Mouse (Mus musculus): ENCODE measurements at regions not wholly inside any gene's neighbourhood (a gene's known extent, or its start where the extent isn't known, plus 50 kb on each side); places are given as distances from the start of the nearest gene placed in this dataset.

- H3K4me3 ChIP-seq, result no peak overlapping the region
- H3K27me3 ChIP-seq (replicated peaks), result no peaks in the 10 kb centered on the region
- no peak overlapping the region for H3K4me2 ChIP-seq
- no peak overlapping the region for H3K27ac ChIP-seq
- H3K9ac ChIP-seq, result no peak overlapping the region
- WGBS, result 69% methylated on average over 3 of the region's 3 CpGs
- no peak for ATAC-seq (replicated peaks)
- H3K36me3 ChIP-seq (replicated peaks), result no peaks in the 10 kb centered on the region
- no peaks in the 10 kb centered on the region for H3K9me3 ChIP-seq
- H3K4me1 ChIP-seq, result no peaks in the 10 kb centered on the region
Observed at GRCm38 (mm10) chr12:95522052-95522451, 170.0 kb upstream of the Flrt2 start.

GRCm38 (mm10) chr12:95533888-95534639, 158.0 kb upstream of the Flrt2 start:
- Histone ChIP-seq H3K4me2 (no peak overlapping the region), H3K36me3 (replicated peaks) (no peaks in the 10 kb centered on the region), H3K4me1 (no peaks in the 10 kb centered on the region), H3K9me3 (no peaks in the 10 kb centered on the region), H3K27me3 (replicated peaks) (no peaks in the 10 kb centered on the region), H3K27ac (no peak overlapping the region), H3K9ac (no peak overlapping the region), H3K4me3 (no peak overlapping the region)
- ATAC-seq (replicated peaks), result no peak
- WGBS, result 65% methylated on average over 8 of the region's 8 CpGs

GRCm38 (mm10) chr12:95547301-95547700, 144.7 kb upstream of the Flrt2 start:
- no peak for ATAC-seq (replicated peaks)
- Histone ChIP-seq H3K36me3 (replicated peaks) (no peaks in the 10 kb centered on the region), H3K4me2 (no peak overlapping the region), H3K9me3 (no peaks in the 10 kb centered on the region), H3K4me3 (no peak overlapping the region), H3K27ac (no peak overlapping the region), H3K4me1 (no peaks in the 10 kb centered on the region), H3K27me3 (replicated peaks) (no peaks in the 10 kb centered on the region), H3K9ac (no peak overlapping the region)
- 42% methylated on average over 6 of the region's 6 CpGs for WGBS

GRCm38 (mm10) chr12:95553129-95553528, 138.9 kb upstream of the Flrt2 start:
- 97% methylated on average over 3 of the region's 3 CpGs for WGBS
- Histone ChIP-seq H3K9ac (no peak overlapping the region), H3K9me3 (no peaks in the 10 kb centered on the region), H3K4me1 (no peaks in the 10 kb centered on the region), H3K27ac (no peak overlapping the region), H3K4me2 (no peak overlapping the region), H3K36me3 (replicated peaks) (no peaks in the 10 kb centered on the region), H3K4me3 (no peak overlapping the region), H3K27me3 (replicated peaks) (no peaks in the 10 kb centered on the region)
- no peak for ATAC-seq (replicated peaks)

GRCm38 (mm10) chr12:95558706-95559406, 133.2 kb upstream of the Flrt2 start:
- no peak overlapping the region for H3K4me2 ChIP-seq
- H3K9me3 ChIP-seq, result no peaks in the 10 kb centered on the region
- no peaks in the 10 kb centered on the region for H3K27me3 ChIP-seq (replicated peaks)
- no peaks in the 10 kb centered on the region for H3K36me3 ChIP-seq (replicated peaks)
- peak overlapping the region; percentile 16; the same call in 1 of the 2 replicates for H3K27ac ChIP-seq
- no peak overlapping the region for H3K4me3 ChIP-seq
- 28% methylated on average over 6 of the region's 6 CpGs for WGBS
- H3K9ac ChIP-seq, result no peak overlapping the region
- H3K4me1 ChIP-seq, result 0 out of 2 replicates have a peak, but pooled peaks cover 7% of the 10 kb centered on the region
- peak; percentile 90 for ATAC-seq (replicated peaks)

GRCm38 (mm10) chr12:95563431-95563830, 128.6 kb upstream of the Flrt2 start:
- H3K4me1 ChIP-seq, result 0 out of 2 replicates have a peak, but pooled peaks cover 7% of the 10 kb centered on the region
- H3K27me3 ChIP-seq (replicated peaks), result no peaks in the 10 kb centered on the region
- no peak overlapping the region for H3K9ac ChIP-seq
- H3K36me3 ChIP-seq (replicated peaks), result no peaks in the 10 kb centered on the region
- WGBS, result 31% methylated on average over 4 of the region's 4 CpGs
- no peak overlapping the region for H3K4me2 ChIP-seq
- no peak overlapping the region for H3K4me3 ChIP-seq
- no peak overlapping the region for H3K27ac ChIP-seq
- peaks cover 2% of the 10 kb centered on the region; the same call in 1 of the 2 replicates for H3K9me3 ChIP-seq
- ATAC-seq (replicated peaks), result 0 out of 2 replicates have a peak, but pooled peaks have one; percentile 33

GRCm38 (mm10) chr12:95576772-95577171, 115.3 kb upstream of the Flrt2 start:
- H3K36me3 ChIP-seq (replicated peaks), result no peaks in the 10 kb centered on the region
- no peaks in the 10 kb centered on the region for H3K27me3 ChIP-seq (replicated peaks)
- H3K9ac ChIP-seq, result no peak overlapping the region
- ATAC-seq (replicated peaks), result no peak
- no peaks in the 10 kb centered on the region for H3K4me1 ChIP-seq
- WGBS, result 91% methylated on average over 3 of the region's 3 CpGs
- H3K9me3 ChIP-seq, result no peaks in the 10 kb centered on the region
- H3K4me3 ChIP-seq, result no peak overlapping the region
- no peak overlapping the region for H3K4me2 ChIP-seq
- no peak overlapping the region for H3K27ac ChIP-seq

GRCm38 (mm10) chr12:95589011-95589410, 103.0 kb upstream of the Flrt2 start:
- Histone ChIP-seq H3K4me1 (no peaks in the 10 kb centered on the region), H3K27ac (no peak overlapping the region), H3K9ac (no peak overlapping the region), H3K9me3 (no peaks in the 10 kb centered on the region), H3K4me2 (no peak overlapping the region), H3K36me3 (replicated peaks) (no peaks in the 10 kb centered on the region), H3K27me3 (replicated peaks) (no peaks in the 10 kb centered on the region), H3K4me3 (no peak overlapping the region)
- ATAC-seq (replicated peaks), result no peak

- WGBS, result 87% methylated on average over 1 of the region's 1 CpGs
- ATAC-seq (replicated peaks), result no peak
- no peak overlapping the region for H3K4me2 ChIP-seq
Observed at GRCm38 (mm10) chr12:95619281-95619680, 72.7 kb upstream of the Flrt2 start.

GRCm38 (mm10) chr12:95631029-95631428, 61.0 kb upstream of the Flrt2 start:
- no peaks in the 10 kb centered on the region for H3K9me3 ChIP-seq
- H3K36me3 ChIP-seq (replicated peaks), result no peaks in the 10 kb centered on the region
- H3K4me2 ChIP-seq, result no peak overlapping the region
- 83% methylated on average over 1 of the region's 1 CpGs for WGBS
- H3K27me3 ChIP-seq (replicated peaks), result no peaks in the 10 kb centered on the region
- no peaks in the 10 kb centered on the region for H3K4me1 ChIP-seq
- no peak overlapping the region for H3K27ac ChIP-seq
- H3K4me3 ChIP-seq, result no peak overlapping the region
- no peak overlapping the region for H3K9ac ChIP-seq
- ATAC-seq (replicated peaks), result no peak

More at GRCm38 (mm10) chr12:95619281-95619680, 72.7 kb upstream of the Flrt2 start:
- Histone ChIP-seq H3K9me3 (no peaks in the 10 kb centered on the region), H3K27ac (no peak overlapping the region), H3K9ac (no peak overlapping the region), H3K36me3 (replicated peaks) (no peaks in the 10 kb centered on the region), H3K27me3 (replicated peaks) (no peaks in the 10 kb centered on the region), H3K4me1 (no peaks in the 10 kb centered on the region), H3K4me3 (no peak overlapping the region)

GRCm38 (mm10) chr12:95636647-95637046, 55.4 kb upstream of the Flrt2 start:
- no peak for ATAC-seq (replicated peaks)
- Histone ChIP-seq H3K27ac (no peak overlapping the region), H3K4me3 (no peak overlapping the region), H3K4me1 (no peaks in the 10 kb centered on the region), H3K27me3 (replicated peaks) (no peaks in the 10 kb centered on the region), H3K36me3 (replicated peaks) (no peaks in the 10 kb centered on the region), H3K9me3 (no peaks in the 10 kb centered on the region), H3K4me2 (no peak overlapping the region), H3K9ac (no peak overlapping the region)

GRCm38 (mm10) chr12:95639892-95640291, 52.1 kb upstream of the Flrt2 start:
- H3K36me3 ChIP-seq (replicated peaks), result no peaks in the 10 kb centered on the region
- H3K4me1 ChIP-seq, result no peaks in the 10 kb centered on the region
- no peak overlapping the region for H3K4me2 ChIP-seq
- H3K9me3 ChIP-seq, result no peaks in the 10 kb centered on the region
- H3K27me3 ChIP-seq (replicated peaks), result no peaks in the 10 kb centered on the region
- no peak overlapping the region for H3K27ac ChIP-seq
- no peak for ATAC-seq (replicated peaks)
- no peak overlapping the region for H3K4me3 ChIP-seq
- H3K9ac ChIP-seq, result no peak overlapping the region

- ATAC-seq (replicated peaks), result no peak
- no peak overlapping the region for H3K9ac ChIP-seq
- no peak overlapping the region for H3K4me3 ChIP-seq
- no peaks in the 10 kb centered on the region for H3K36me3 ChIP-seq (replicated peaks)
- no peaks in the 10 kb centered on the region for H3K27me3 ChIP-seq (replicated peaks)
- H3K4me1 ChIP-seq, result no peaks in the 10 kb centered on the region
- H3K9me3 ChIP-seq, result no peaks in the 10 kb centered on the region
- no peak overlapping the region for H3K27ac ChIP-seq
- H3K4me2 ChIP-seq, result no peak overlapping the region
Observed at GRCm38 (mm10) chr12:95641628-95642027, 50.4 kb upstream of the Flrt2 start.

All from midbrain, embryonic 15.5 days (tissue).